Mouse (Mus musculus): ENCODE results near the gene Sstr2. TPM values are rescaled to one million over a fixed set of nuclear protein-coding genes. Genes with fewer than 3 reads are reported as not detected.
A peak's percentile ranks its signal among the peaks of the same experiment; 100 is the strongest.

The Sstr2 gene
- total and polyA plus RNA-seq, 3 experiments = 0.77 to 0.82 TPM; not detected in 1

DNA sequence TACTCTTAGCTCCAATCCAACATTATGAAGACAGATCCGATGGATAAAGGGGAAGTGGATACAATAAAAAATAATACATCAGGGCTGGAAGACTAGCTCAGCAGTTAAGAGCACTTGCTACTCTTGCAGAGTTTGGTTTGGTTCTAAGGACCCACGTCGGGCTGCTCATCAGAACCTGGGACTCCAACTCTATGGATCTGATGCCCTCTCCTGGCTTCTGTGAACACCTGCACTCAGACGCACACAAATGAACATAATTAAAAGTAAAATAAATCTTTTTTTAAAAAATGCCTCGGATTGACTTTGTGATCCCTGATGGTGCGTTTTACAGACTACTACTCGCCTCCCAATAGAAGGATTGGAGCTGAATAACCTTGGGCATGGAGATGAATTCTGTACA is 11.5 kb downstream of the Sstr2 start:
- H3K79me2 ChIP-seq (ENCODE audit: control insufficient read depth, insufficient read depth, low read length, poor library complexity) = no peaks in the 10 kb centered on the region
- H3K36me3 ChIP-seq (ENCODE audit: control insufficient read depth in 1 of 2, insufficient read depth in 2 of 2, low read length in 2 of 2) = no peaks in the 10 kb centered on the region
- TF ChIP-seq CHD2 (IDR thresholded peaks at IDR 0.05; ENCODE audit: low read length) = no peak
- TF ChIP-seq TAL1 (IDR thresholded peaks at IDR 0.05; ENCODE audit: low read length) = no peak
- no peak for TF ChIP-seq JUND (IDR thresholded peaks at IDR 0.05; ENCODE audit: low read depth, low read length)
- no peak for TF ChIP-seq NELFE (IDR thresholded peaks at IDR 0.05; ENCODE audit: low read depth, low read length)
- no peak for TF ChIP-seq ELF1 (IDR thresholded peaks at IDR 0.05; ENCODE audit: low read depth, low read length)
- TF ChIP-seq SMC3 (IDR thresholded peaks at IDR 0.05; ENCODE audit: low read depth, low read length) = peak; percentile 33; the same call in 1 of the 2 replicates
- TF ChIP-seq BHLHE40 (IDR thresholded peaks at IDR 0.05; ENCODE audit: borderline replicate concordance, low read depth, low read length) = no peak
- no peak for TF ChIP-seq HCFC1 (IDR thresholded peaks at IDR 0.05; ENCODE audit: low read depth, low read length)
- no peak for TF ChIP-seq ZKSCAN1 (IDR thresholded peaks at IDR 0.05; ENCODE audit: low read depth, low read length)
- TF ChIP-seq MAFK (IDR thresholded peaks at IDR 0.05; ENCODE audit: borderline replicate concordance, low read depth, low read length) = no peak
- no peak for TF ChIP-seq KAT2A (conservative IDR thresholded peaks at IDR 0.05; ENCODE audit: low read depth, low read length)
- TF ChIP-seq GATA1 (IDR thresholded peaks at IDR 0.05; ENCODE audit: low read depth, low read length) = no peak
- TF ChIP-seq MXI1 (IDR thresholded peaks at IDR 0.05; ENCODE audit: low read depth, low read length) = no peak
- peak; percentile 42 for TF ChIP-seq RAD21 (IDR thresholded peaks at IDR 0.05; ENCODE audit: low read depth, low read length)
- no peak for TF ChIP-seq UBTF (IDR thresholded peaks at IDR 0.05; ENCODE audit: borderline replicate concordance, insufficient read depth, low read depth, low read length)
- no peak for TF ChIP-seq POLR2A (IDR thresholded peaks at IDR 0.05; ENCODE audit: control insufficient read depth in 1 of 2, insufficient read depth in 1 of 2, low read depth in 1 of 2, low read length in 2 of 2, poor library complexity in 1 of 2)
- TF ChIP-seq ETS1 (IDR thresholded peaks at IDR 0.05; ENCODE audit: low read depth, low read length) = no peak
- no peak for TF ChIP-seq NRF1 (IDR thresholded peaks at IDR 0.05; ENCODE audit: insufficient read depth, low read depth, low read length, poor library complexity, severe bottlenecking)
- no peak for TF ChIP-seq TBP (IDR thresholded peaks at IDR 0.05; ENCODE audit: low read depth, low read length)
- no peak for TF ChIP-seq MAZ (IDR thresholded peaks at IDR 0.05; ENCODE audit: low read depth, low read length)
- TF ChIP-seq TCF12 (IDR thresholded peaks at IDR 0.05; ENCODE audit: low read depth, low read length) = no peak
- no peak for TF ChIP-seq MYB (IDR thresholded peaks at IDR 0.05; ENCODE audit: low read depth, low read length)
- TF ChIP-seq E2F4 (IDR thresholded peaks at IDR 0.05; ENCODE audit: borderline replicate concordance, low read depth, low read length) = no peak
- TF ChIP-seq ZMIZ1 (IDR thresholded peaks at IDR 0.05; ENCODE audit: low read depth, low read length) = no peak
- TF ChIP-seq CTCF (IDR thresholded peaks at IDR 0.05 in 2 of 3, conservative IDR thresholded peaks at IDR 0.05 in 1 of 3; ENCODE audit: control insufficient read depth in 1 of 3, insufficient read depth in 1 of 3, low read depth in 2 of 3, low read length in 3 of 3, poor library complexity in 1 of 3, severe bottlenecking in 1 of 3) = peak in 2 of 3 experiments; percentile 33 to 37; a peak in 3 of 6 replicates
- no peak for TF ChIP-seq ZNF384 (IDR thresholded peaks at IDR 0.05; ENCODE audit: low read depth, low read length)
- no peak for TF ChIP-seq GABPA (IDR thresholded peaks at IDR 0.05; ENCODE audit: low read depth, low read length)
- H3K4me1 ChIP-seq (ENCODE audit: control insufficient read depth in 1 of 2, insufficient read depth in 2 of 2, low read length in 2 of 2) = peaks cover 0 to 3% of the 10 kb centered on the region in 2 experiments; a peak in 2 of 4 replicates
- DNase-seq (ENCODE audit: low read depth, low spot score) = no peak
- H3K9ac ChIP-seq (ENCODE audit: control insufficient read depth, low read depth, low read length, poor library complexity, severe bottlenecking) = no peak overlapping the region
- no peak overlapping the region for H3K27ac ChIP-seq (ENCODE audit: control insufficient read depth, low read depth, low read length)
- H3K9me3 ChIP-seq (replicated peaks; ENCODE audit: insufficient read depth, low read length) = no peaks in the 10 kb centered on the region
- no peak overlapping the region for H3K4me3 ChIP-seq (ENCODE audit: control insufficient read depth in 1 of 2, insufficient read depth in 1 of 2, low read depth in 2 of 2, low read length in 2 of 2)
- H3K27me3 ChIP-seq (ENCODE audit: control insufficient read depth in 1 of 2, insufficient read depth in 2 of 2, low read length in 2 of 2) = peaks cover 0 to 2% of the 10 kb centered on the region in 2 experiments; a peak in 3 of 4 replicates

Measured in MEL (cell line).